In the genomic region with DNA sequence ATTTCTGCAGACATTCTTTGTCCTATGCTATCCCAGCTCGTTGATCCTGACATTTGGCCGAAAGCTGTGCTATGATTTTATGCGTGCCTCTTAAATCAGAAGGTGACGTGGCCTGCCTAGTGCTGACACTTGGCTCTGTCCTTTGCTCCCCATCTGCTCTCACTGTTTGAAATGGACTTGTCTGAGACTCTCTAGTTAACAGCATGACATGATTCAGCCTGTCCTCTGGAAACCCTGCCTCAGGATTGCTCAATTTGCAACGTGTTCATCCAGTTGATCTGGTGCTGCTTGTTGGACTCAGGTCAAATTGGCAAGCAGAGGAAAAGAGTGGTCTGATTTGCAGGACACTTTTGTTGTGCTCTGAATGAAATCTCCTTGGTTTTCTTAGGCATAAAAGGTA, we compare ENCODE assay signal across 9 mouse cellular contexts. TPM values are rescaled to one million over a fixed set of nuclear protein-coding genes. Genes with fewer than 3 reads are reported as not detected.
DNase-seq lines count a peak whose midpoint lies in the region; ATAC-seq and TF ChIP-seq lines count a peak whose summit lies in the region.
"Had no signal": no experiment of that assay in that cellular context is flagged by ENCODE, and none has a peak within 500 bp of the region (broad histone marks: within the 10 kb centered on the region; RNA-seq: fewer than 3 reads in every experiment).

No protein-coding gene starts in this region.

- no peak for TF ChIP-seq POLR2A in thymus, adult 2 months (IDR thresholded peaks at IDR 0.05; ENCODE audit: control insufficient read depth, extremely low read depth, insufficient read depth, low read length, poor library complexity)

- H3K4me2 ChIP-seq in kidney, postnatal 0 days (ENCODE audit: low read length), result no peak overlapping the region
- H3K4me2 ChIP-seq: limb, embryonic 15.5 days had no signal

- H3K9me3 ChIP-seq in kidney, postnatal 0 days (replicated peaks; ENCODE audit: low read length), result no peaks in the 10 kb centered on the region
- H3K9me3 ChIP-seq: limb, embryonic 15.5 days had no signal

- ATAC-seq in kidney, postnatal 0 days (replicated peaks; ENCODE audit: low FRiP score, low read depth), result peak; percentile 74; the same call in 1 of the 2 replicates

- H3K4me3 ChIP-seq in kidney, postnatal 0 days (replicated peaks; ENCODE audit: low read depth, low read length), result no peak overlapping the region
- H3K4me3 ChIP-seq in thymus, adult 2 months (ENCODE audit: control insufficient read depth, insufficient read depth, low read length), result no peak overlapping the region
- H3K4me3 ChIP-seq: limb, embryonic 15.5 days had no signal

- DNase-seq in embryo, embryonic 11 days, result peak; percentile 4
- DNase-seq in embryo, embryonic 9.5 days (ENCODE audit: extremely low spot score), result no peak
- DNase-seq in adrenal gland, postnatal 14 days, result peak; percentile 64
- DNase-seq in gastrocnemius, postnatal 10 days, result peak; percentile 16
- peak; percentile 75 for DNase-seq in kidney, postnatal 0 days (ENCODE audit: low spot score)
- peak; percentile 36 for DNase-seq in urinary bladder, adult 2 months (ENCODE audit: low spot score)
- no peak for DNase-seq in thymus, adult 2 months
- DNase-seq in right cerebral cortex, adult 18-20 months, result no peak

- H3K9ac ChIP-seq in kidney, postnatal 0 days (ENCODE audit: low read depth, low read length), result no peak overlapping the region
- H3K9ac ChIP-seq: limb, embryonic 15.5 days had no signal

- no peak for TF ChIP-seq CTCF in kidney, postnatal 0 days (IDR thresholded peaks at IDR 0.05; ENCODE audit: low read depth)
- no peak for TF ChIP-seq CTCF in thymus, adult 2 months (IDR thresholded peaks at IDR 0.05; ENCODE audit: borderline replicate concordance, control insufficient read depth, extremely low read depth, insufficient read depth, low read length, poor library complexity)

- no peaks in the 10 kb centered on the region for H3K4me1 ChIP-seq in kidney, postnatal 0 days (replicated peaks; ENCODE audit: insufficient read depth, low read length)
- no peaks in the 10 kb centered on the region for H3K4me1 ChIP-seq in thymus, adult 2 months (replicated peaks; ENCODE audit: control insufficient read depth, insufficient read depth, low read length)
- H3K4me1 ChIP-seq: limb, embryonic 15.5 days had no signal

- no peaks in the 10 kb centered on the region for H3K36me3 ChIP-seq in kidney, postnatal 0 days (ENCODE audit: insufficient read depth, low read length)
- no peaks in the 10 kb centered on the region for H3K36me3 ChIP-seq in thymus, adult 2 months (ENCODE audit: control insufficient read depth, insufficient read depth, low read length)
- H3K36me3 ChIP-seq: limb, embryonic 15.5 days had no signal

- 60% methylated on average over 5 of the region's 5 CpGs for WGBS in kidney, postnatal 0 days
- WGBS in thymus, adult 2 months, result 88% methylated on average over 5 of the region's 5 CpGs

- no peak overlapping the region for H3K27ac ChIP-seq in kidney, postnatal 0 days
- H3K27ac ChIP-seq in thymus, adult 2 months (ENCODE audit: control insufficient read depth, insufficient read depth, low read length), result no peak overlapping the region
- H3K27ac ChIP-seq: limb, embryonic 15.5 days had no signal

- H3K27me3 ChIP-seq in kidney, postnatal 0 days (ENCODE audit: insufficient read depth, low read length), result no peaks in the 10 kb centered on the region
- H3K27me3 ChIP-seq in thymus, adult 2 months (ENCODE audit: control insufficient read depth, insufficient read depth, low read length), result no peaks in the 10 kb centered on the region
- H3K27me3 ChIP-seq: limb, embryonic 15.5 days had no signal

RNA-seq across cellular contexts. Expression of a gene that starts 57.7 kb away (rescaled TPM):
- 5.4 and 7.5 TPM in 2 replicates for total RNA-seq in adrenal gland, postnatal 14 days (2021)
- 10 to 100 TPM; 29.3 to 40.9 TPM for total RNA-seq in gastrocnemius, postnatal 10 days (2021)
- 2.3 and 2.5 TPM in 2 replicates for polyA plus RNA-seq in kidney, postnatal 0 days (2015; fragmentation: Nextera tagmentation; extraction: Ambion mirVana)
- polyA plus RNA-seq in urinary bladder, adult 2 months (2012; rRNA removed), result 7.0 and 10.9 TPM in 2 replicates
- 0.50 and 0.51 TPM in 2 replicates for polyA plus RNA-seq in thymus, adult 2 months (2012; rRNA removed)

Comparison
In these comparisons a context has a peak if more than half of its experiments do, and no peak if none do; other contexts are left out.
1. DNase-seq: peak in embryo, embryonic 11 days (single experiment), adrenal gland, postnatal 14 days (single experiment), gastrocnemius, postnatal 10 days (single experiment), kidney, postnatal 0 days (single experiment) and urinary bladder, adult 2 months (single experiment); none in embryo, embryonic 9.5 days (single experiment), thymus, adult 2 months (single experiment) and right cerebral cortex, adult 18-20 months (single experiment).